Comparison of ENCODE assay signal across 18 mouse cellular contexts in genomic region chr9:91069496-91069895, GRCm38 (mm10).
DNase-seq lines count a peak whose midpoint lies in the region; ATAC-seq and TF ChIP-seq lines count a peak whose summit lies in the region.
"Had no signal": no experiment of that assay in that cellular context is flagged by ENCODE, and none has a peak within 500 bp of the region (broad histone marks: within the 10 kb centered on the region; RNA-seq: fewer than 3 reads in every experiment).

No protein-coding gene starts in this region.

- H3K4me1 ChIP-seq in forebrain, embryonic 14.5 days (ENCODE audit: control insufficient read depth, insufficient read depth, low read length), result no peaks in the 10 kb centered on the region
- H3K4me1 ChIP-seq in forebrain, postnatal 0 days (ENCODE audit: insufficient read depth), result no peaks in the 10 kb centered on the region
- no peaks in the 10 kb centered on the region for H3K4me1 ChIP-seq in midbrain, embryonic 13.5 days (replicated peaks)
- H3K4me1 ChIP-seq in midbrain, embryonic 11.5 days (ENCODE audit: control insufficient read depth, insufficient read depth, low read length), result no peaks in the 10 kb centered on the region
- 0 out of 2 replicates have a peak, but pooled peaks cover 2% of the 10 kb centered on the region for H3K4me1 ChIP-seq in olfactory bulb, adult 2 months (ENCODE audit: control insufficient read depth, insufficient read depth, low read length)
- H3K4me1 ChIP-seq: embryonic facial prominence, embryonic 13.5 days; forebrain, embryonic 12.5 days; heart, embryonic 13.5 days; hindbrain, embryonic 13.5 days had no signal

- no peak overlapping the region for H3K4me3 ChIP-seq in forebrain, embryonic 14.5 days (ENCODE audit: low read depth, low read length)
- H3K4me3 ChIP-seq in forebrain, postnatal 0 days (ENCODE audit: low read depth, low read length), result no peak overlapping the region
- no peak overlapping the region for H3K4me3 ChIP-seq in midbrain, embryonic 13.5 days (replicated peaks)
- H3K4me3 ChIP-seq in midbrain, embryonic 11.5 days (ENCODE audit: low read depth, low read length), result no peak overlapping the region
- no peak overlapping the region for H3K4me3 ChIP-seq in olfactory bulb, adult 2 months (ENCODE audit: insufficient read depth, low read depth, low read length)
- H3K4me3 ChIP-seq: embryonic facial prominence, embryonic 13.5 days; forebrain, embryonic 12.5 days; heart, embryonic 13.5 days; hindbrain, embryonic 13.5 days had no signal

- no peaks in the 10 kb centered on the region for H3K27me3 ChIP-seq in forebrain, embryonic 14.5 days (replicated peaks; ENCODE audit: control insufficient read depth, insufficient read depth, low read length)
- no peaks in the 10 kb centered on the region for H3K27me3 ChIP-seq in forebrain, postnatal 0 days (ENCODE audit: insufficient read depth, low read length)
- H3K27me3 ChIP-seq in midbrain, embryonic 13.5 days, result no peaks in the 10 kb centered on the region
- no peaks in the 10 kb centered on the region for H3K27me3 ChIP-seq in midbrain, embryonic 11.5 days (ENCODE audit: control insufficient read depth, insufficient read depth, low read length)
- H3K27me3 ChIP-seq: embryonic facial prominence, embryonic 13.5 days; forebrain, embryonic 12.5 days; heart, embryonic 13.5 days; hindbrain, embryonic 13.5 days had no signal

- no peak overlapping the region for H3K9ac ChIP-seq in forebrain, embryonic 14.5 days (ENCODE audit: low read length)
- no peak overlapping the region for H3K9ac ChIP-seq in forebrain, postnatal 0 days
- no peak overlapping the region for H3K9ac ChIP-seq in midbrain, embryonic 13.5 days (replicated peaks)
- H3K9ac ChIP-seq in midbrain, embryonic 11.5 days (ENCODE audit: low read length), result no peak overlapping the region
- H3K9ac ChIP-seq: embryonic facial prominence, embryonic 13.5 days; forebrain, embryonic 12.5 days; heart, embryonic 13.5 days; hindbrain, embryonic 13.5 days had no signal

- no peak for TF ChIP-seq POLR2A in brain, embryonic 14.5 days (IDR thresholded peaks at IDR 0.05; ENCODE audit: borderline replicate concordance, extremely low read depth, insufficient read depth, insufficient read length, poor library complexity, severe bottlenecking)
- no peak for TF ChIP-seq POLR2A in olfactory bulb, adult 2 months (IDR thresholded peaks at IDR 0.05; ENCODE audit: insufficient read depth, low read depth, low read length)

- no peak overlapping the region for H3K4me2 ChIP-seq in forebrain, embryonic 14.5 days (ENCODE audit: low read length)
- no peak overlapping the region for H3K4me2 ChIP-seq in forebrain, postnatal 0 days (ENCODE audit: low read depth)
- no peak overlapping the region for H3K4me2 ChIP-seq in midbrain, embryonic 13.5 days (replicated peaks)
- no peak overlapping the region for H3K4me2 ChIP-seq in midbrain, embryonic 11.5 days
- H3K4me2 ChIP-seq: embryonic facial prominence, embryonic 13.5 days; forebrain, embryonic 12.5 days; heart, embryonic 13.5 days; hindbrain, embryonic 13.5 days had no signal

- no peak overlapping the region for H3K27ac ChIP-seq in forebrain, embryonic 14.5 days (ENCODE audit: low read depth, low read length)
- H3K27ac ChIP-seq in forebrain, postnatal 0 days (ENCODE audit: low read depth, low read length), result no peak overlapping the region
- no peak overlapping the region for H3K27ac ChIP-seq in midbrain, embryonic 13.5 days
- H3K27ac ChIP-seq in midbrain, embryonic 11.5 days (ENCODE audit: low read depth, low read length), result no peak overlapping the region
- peak overlapping the region; percentile 86 for H3K27ac ChIP-seq in olfactory bulb, adult 2 months (ENCODE audit: insufficient read depth, low read depth, low read length)
- H3K27ac ChIP-seq: embryonic facial prominence, embryonic 13.5 days; forebrain, embryonic 12.5 days; heart, embryonic 13.5 days; hindbrain, embryonic 13.5 days had no signal

- no peaks in the 10 kb centered on the region for H3K36me3 ChIP-seq in forebrain, embryonic 14.5 days (ENCODE audit: control insufficient read depth, insufficient read depth, low read length)
- H3K36me3 ChIP-seq in forebrain, postnatal 0 days (ENCODE audit: insufficient read depth), result no peaks in the 10 kb centered on the region
- H3K36me3 ChIP-seq in midbrain, embryonic 13.5 days, result no peaks in the 10 kb centered on the region
- no peaks in the 10 kb centered on the region for H3K36me3 ChIP-seq in midbrain, embryonic 11.5 days (ENCODE audit: control insufficient read depth, insufficient read depth, low read length)
- H3K36me3 ChIP-seq: embryonic facial prominence, embryonic 13.5 days; forebrain, embryonic 12.5 days; heart, embryonic 13.5 days; hindbrain, embryonic 13.5 days had no signal

- TF ChIP-seq CTCF in forebrain, postnatal 0 days (IDR thresholded peaks at IDR 0.05; ENCODE audit: low read depth), result no peak
- TF ChIP-seq CTCF in brain, embryonic 14.5 days (IDR thresholded peaks at IDR 0.05; ENCODE audit: borderline replicate concordance, extremely low read depth, insufficient read depth, insufficient read length), result no peak
- TF ChIP-seq CTCF in olfactory bulb, adult 2 months (IDR thresholded peaks at IDR 0.05; ENCODE audit: insufficient read depth, low read depth, low read length), result no peak

- H3K9me3 ChIP-seq in forebrain, embryonic 14.5 days (replicated peaks; ENCODE audit: control insufficient read depth, low read length), result no peaks in the 10 kb centered on the region
- H3K9me3 ChIP-seq in forebrain, postnatal 0 days (ENCODE audit: low read length), result no peaks in the 10 kb centered on the region
- H3K9me3 ChIP-seq in midbrain, embryonic 13.5 days, result no peaks in the 10 kb centered on the region
- H3K9me3 ChIP-seq in midbrain, embryonic 11.5 days (ENCODE audit: control insufficient read depth, low read length), result no peaks in the 10 kb centered on the region
- H3K9me3 ChIP-seq: embryonic facial prominence, embryonic 13.5 days; forebrain, embryonic 12.5 days; heart, embryonic 13.5 days; hindbrain, embryonic 13.5 days had no signal

- DNase-seq in forebrain, embryonic 14.5 days (ENCODE audit: low spot score), result peak; percentile 7
- DNase-seq in forebrain, postnatal 0 days, result no peak
- no peak for DNase-seq in midbrain, embryonic 11.5 days (ENCODE audit: low spot score, missing footprints)
- DNase-seq in brain, embryonic 14.5 days (ENCODE audit: low read depth), result peak; percentile 39
- no peak for DNase-seq in layer of hippocampus, adult 11-12 months (ENCODE audit: low spot score)
- DNase-seq: adrenal gland, adult 8-10 months; cerebellum, adult 18-20 months; cerebellum, adult 9-11 months; gastrocnemius, postnatal 36 days; heart, adult 11 months; heart, postnatal 36 days had no signal

- no peak for ATAC-seq in forebrain, embryonic 14.5 days
- no peak for ATAC-seq in forebrain, postnatal 0 days
- 0 out of 2 replicates have a peak, but pooled peaks have one; percentile 24 for ATAC-seq in midbrain, embryonic 13.5 days
- no peak for ATAC-seq in midbrain, embryonic 11.5 days (ENCODE audit: low FRiP score)
- ATAC-seq: intestine, embryonic 16.5 days had no signal

- WGBS in forebrain, embryonic 14.5 days, result 84% methylated on average over 5 of the region's 5 CpGs
- 70% methylated on average over 5 of the region's 5 CpGs for WGBS in forebrain, postnatal 0 days
- 71% methylated on average over 5 of the region's 5 CpGs for WGBS in midbrain, embryonic 13.5 days
- 76% methylated on average over 5 of the region's 5 CpGs for WGBS in midbrain, embryonic 11.5 days
- 43% methylated on average over 5 of the region's 5 CpGs for WGBS in olfactory bulb, adult 2 months

Comparison
In these comparisons a context has a peak if more than half of its experiments do, and no peak if none do; other contexts are left out.
1. DNase-seq: peak in forebrain, embryonic 14.5 days (single experiment) and brain, embryonic 14.5 days (single experiment); none in forebrain, postnatal 0 days (single experiment), midbrain, embryonic 11.5 days (single experiment) and layer of hippocampus, adult 11-12 months (single experiment).